Mouse (Mus musculus): ENCODE measurements around the gene Polk. TPM values are rescaled to one million over a fixed set of nuclear protein-coding genes. Genes with fewer than 3 reads are reported as not detected.

Polk gene
- total RNA-seq (2021) = 44.5 and 44.9 TPM in 2 replicates
- long read RNA-seq, partial matches to known transcripts = 1 of 1 reads
- long read RNA-seq, other reads (novel, unspliced or antisense) = 0 of 1 reads

GRCm38 (mm10) chr13:96542081-96542889, at the start of gene Polk, which contains the start of gene Col4a3bp:
Polk (minus strand) TSS chr13:96542579.
Col4a3bp (plus strand) TSS chr13:96542618.
- peak; percentile 96 for DNase-seq

GRCm38 (mm10) chr13:96588642-96589041, 46.3 kb upstream of the Polk start:
- DNase-seq = no peak

- DNase-seq = no peak
These were observed 44.2 kb upstream of the Polk start for GRCm38 (mm10) chr13:96586540-96586939.

- DNase-seq = no peak
These were observed 41.8 kb upstream of the Polk start for GRCm38 (mm10) chr13:96584201-96584600.

- DNase-seq = no peak
These were observed 37.6 kb upstream of the Polk start for GRCm38 (mm10) chr13:96579979-96580378.

GRCm38 (mm10) chr13:96579104-96579503, 36.7 kb upstream of the Polk start:
- DNase-seq = no peak

GRCm38 (mm10) chr13:96574170-96574569, 31.8 kb upstream of the Polk start:
- no peak for DNase-seq

- DNase-seq = no peak
These were observed 28.6 kb upstream of the Polk start for GRCm38 (mm10) chr13:96571016-96571361.

GRCm38 (mm10) chr13:96570313-96571015, 28.1 kb upstream of the Polk start:
- DNase-seq = no peak

GRCm38 (mm10) chr13:96567977-96568376, 25.6 kb upstream of the Polk start:
- no peak for DNase-seq

GRCm38 (mm10) chr13:96555099-96555498, 12.7 kb upstream of the Polk start:
- DNase-seq = no peak

GRCm38 (mm10) chr13:96547941-96548340, 5.6 kb upstream of the Polk start:
- DNase-seq = no peak

- DNase-seq = no peak
These were observed 4.9 kb upstream of the Polk start for GRCm38 (mm10) chr13:96547250-96547649.

- no peak for DNase-seq
These were observed 2.1 kb upstream of the Polk start for GRCm38 (mm10) chr13:96544506-96544905.

- DNase-seq = peak; percentile 60
These were observed 817 bp upstream of the Polk start for GRCm38 (mm10) chr13:96542901-96543891.

- DNase-seq = no peak
These were observed 998 bp downstream of the Polk start for GRCm38 (mm10) chr13:96541381-96541780.

- DNase-seq = no peak
These were observed 4.3 kb downstream of the Polk start for GRCm38 (mm10) chr13:96538103-96538502.

GRCm38 (mm10) chr13:96536821-96537572, 5.4 kb downstream of the Polk start:
- no peak for DNase-seq

GRCm38 (mm10) chr13:96533742-96534141, 8.6 kb downstream of the Polk start:
- no peak for DNase-seq

GRCm38 (mm10) chr13:96532176-96532575, 10.2 kb downstream of the Polk start:
- DNase-seq = no peak

GRCm38 (mm10) chr13:96530064-96530463, 12.3 kb downstream of the Polk start:
- no peak for DNase-seq

Measured in adrenal gland, postnatal 25 days (tissue).